Mouse (Mus musculus): ENCODE data around the gene Ctse.

GRCm38 (mm10) chr1:131659512-131660085 is 21.5 kb downstream of the Ctse start:
- TF ChIP-seq CTCF (IDR thresholded peaks at IDR 0.05; ENCODE audit: borderline replicate concordance, insufficient read depth, low read depth, low read length) (no peak), POLR2A (IDR thresholded peaks at IDR 0.05; ENCODE audit: borderline replicate concordance, insufficient read depth, low read length) (no peak)
